Mouse (Mus musculus): Measurements from ENCODE around the gene Prg3.

The Prg3 gene

DNA sequence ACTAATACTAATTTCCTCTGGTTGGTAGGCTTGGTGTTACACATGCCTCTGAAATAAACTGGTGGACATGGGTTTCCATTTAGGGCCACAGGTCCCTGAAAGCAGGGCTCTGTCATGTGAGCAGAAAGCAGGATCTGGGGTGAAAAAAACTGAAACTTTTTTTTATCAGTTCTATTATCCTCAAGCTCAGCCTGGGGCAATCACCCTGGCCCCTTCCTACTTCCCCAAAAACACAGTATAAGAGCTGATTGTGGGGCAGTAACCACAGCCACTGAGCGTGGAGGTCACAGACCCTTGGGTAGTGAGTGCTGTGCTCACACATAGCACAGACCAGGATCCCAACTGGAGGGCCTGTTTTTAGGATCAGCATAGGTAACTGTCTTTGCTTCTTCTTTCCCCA is at the start of gene Prg3:
Gene Prg3, plus strand, starts transcription at position 286 of the 400 bp plus-strand sequence.
- no peak for DNase-seq (ENCODE audit: low read depth)

GRCm38 (mm10) chr2:84938249-84938946 is 49.6 kb upstream of the Prg3 start:
- DNase-seq (ENCODE audit: low read depth) = peak; percentile 18

GRCm38 (mm10) chr2:84939306-84939705 is 48.7 kb upstream of the Prg3 start:
- DNase-seq (ENCODE audit: low read depth) = no peak

GRCm38 (mm10) chr2:84939711-84940110 is 48.3 kb upstream of the Prg3 start:
- DNase-seq (ENCODE audit: low read depth) = no peak

DNA sequence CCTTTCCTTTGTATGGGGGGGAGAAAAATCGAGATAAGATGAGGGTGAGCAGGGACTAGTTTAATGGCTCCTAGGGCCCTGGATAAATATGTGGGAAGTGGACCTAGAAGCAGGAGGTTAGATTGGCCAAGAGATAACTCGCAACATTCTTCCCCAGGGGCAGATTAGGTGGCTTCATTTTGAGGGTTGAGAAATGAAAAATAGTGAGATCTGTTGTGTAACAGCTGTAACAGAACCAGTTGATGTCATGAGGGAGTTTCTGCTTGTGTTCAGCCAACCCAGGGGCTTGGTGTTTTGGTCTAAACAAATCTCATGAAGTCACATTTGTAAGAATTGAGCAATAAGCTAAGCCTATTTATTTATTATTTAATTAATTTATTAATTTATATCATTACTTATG is 46.7 kb upstream of the Prg3 start:
- no peak for DNase-seq (ENCODE audit: low read depth)

DNA sequence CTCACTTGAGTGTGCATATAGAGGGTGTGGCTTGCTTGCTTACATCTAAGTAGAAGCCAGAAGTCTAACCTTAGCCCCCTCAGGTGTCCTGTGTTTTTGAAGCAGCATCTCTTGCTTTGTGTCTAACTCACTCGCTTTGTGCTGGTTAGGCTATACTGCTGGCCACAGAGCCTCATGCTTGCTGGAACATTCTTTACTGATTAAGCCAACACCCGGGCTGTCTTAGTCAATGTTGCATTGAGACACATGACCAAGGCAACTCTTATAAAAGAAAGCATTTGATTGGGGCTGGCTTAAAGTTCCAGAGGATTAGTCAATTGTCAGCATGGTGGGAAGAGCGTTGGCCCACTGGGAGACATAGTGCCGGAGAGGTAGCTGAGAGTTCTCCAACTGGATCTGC is 46.2 kb upstream of the Prg3 start:
- no peak for DNase-seq (ENCODE audit: low read depth)

- DNase-seq (ENCODE audit: low read depth) = no peak
Observed at GRCm38 (mm10) chr2:84947154-84947771, 40.8 kb upstream of the Prg3 start.

GRCm38 (mm10) chr2:84948252-84948651 is 39.8 kb upstream of the Prg3 start:
- DNase-seq (ENCODE audit: low read depth) = no peak

GRCm38 (mm10) chr2:84948721-84949120 is 39.3 kb upstream of the Prg3 start:
- DNase-seq (ENCODE audit: low read depth) = no peak

- no peak for DNase-seq (ENCODE audit: low read depth)
Observed at GRCm38 (mm10) chr2:84951027-84951426, 37.0 kb upstream of the Prg3 start.

DNA sequence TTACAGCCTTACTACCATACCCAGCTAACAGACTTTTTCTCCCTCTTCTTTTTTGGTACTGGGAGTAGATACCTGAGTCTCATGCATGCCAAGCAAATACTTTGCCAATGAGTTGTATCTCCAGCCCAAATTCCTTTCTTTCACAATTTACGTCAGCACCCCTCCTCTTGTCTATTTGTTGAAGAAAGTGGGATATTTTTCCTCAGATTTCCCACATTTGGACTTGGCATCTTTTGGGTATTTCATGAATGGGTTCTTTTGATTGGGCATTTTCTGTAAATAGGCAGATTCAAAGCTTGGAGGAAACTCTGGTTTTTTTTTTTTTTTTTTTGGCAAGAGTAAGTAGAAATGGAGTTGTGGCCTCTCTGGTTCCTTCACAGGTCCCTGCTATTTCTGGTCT is 35.8 kb upstream of the Prg3 start:
- DNase-seq (ENCODE audit: low read depth) = no peak

GRCm38 (mm10) chr2:84952693-84953092 is 35.3 kb upstream of the Prg3 start:
- no peak for DNase-seq (ENCODE audit: low read depth)

- DNase-seq (ENCODE audit: low read depth) = no peak
Observed at GRCm38 (mm10) chr2:84955435-84955834, 32.6 kb upstream of the Prg3 start.

GRCm38 (mm10) chr2:84956274-84956673 is 31.7 kb upstream of the Prg3 start:
- DNase-seq (ENCODE audit: low read depth) = peak; percentile 45

DNA sequence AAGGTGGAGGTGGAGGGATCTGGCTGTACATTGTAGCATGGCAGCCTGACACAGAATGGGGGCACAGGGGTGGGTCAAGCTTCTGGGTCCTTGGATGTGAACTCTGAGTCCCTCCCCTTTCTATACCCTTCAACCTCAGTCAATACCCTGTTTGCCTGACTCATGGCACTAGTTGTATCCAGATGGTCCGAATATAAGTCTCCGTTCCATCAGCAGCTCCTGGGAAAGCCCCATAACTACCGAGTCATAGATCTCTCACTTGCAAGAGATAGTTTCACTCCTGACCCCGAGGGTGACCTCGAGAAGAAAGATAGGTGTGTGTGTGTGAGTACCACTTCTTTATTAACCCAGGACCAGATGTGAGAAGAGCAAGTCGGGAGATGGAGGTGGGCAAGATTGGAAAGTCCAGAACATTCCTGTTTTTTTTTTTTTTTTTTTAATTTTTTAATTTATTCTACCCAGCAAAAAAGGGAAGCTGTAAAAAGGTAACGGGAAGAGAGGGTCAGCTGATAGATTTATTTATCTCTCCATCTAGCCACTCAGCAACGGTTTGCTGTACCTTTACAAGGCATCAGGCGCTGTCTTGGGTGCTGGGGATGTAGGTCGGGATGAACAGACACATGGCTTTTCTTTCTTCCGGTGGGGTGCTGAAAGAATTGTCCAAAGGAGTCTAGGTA is 29.3 kb upstream of the Prg3 start:
- DNase-seq (ENCODE audit: low read depth) = no peak

GRCm38 (mm10) chr2:84961300-84961699 is 26.7 kb upstream of the Prg3 start:
- DNase-seq (ENCODE audit: low read depth) = no peak

DNA sequence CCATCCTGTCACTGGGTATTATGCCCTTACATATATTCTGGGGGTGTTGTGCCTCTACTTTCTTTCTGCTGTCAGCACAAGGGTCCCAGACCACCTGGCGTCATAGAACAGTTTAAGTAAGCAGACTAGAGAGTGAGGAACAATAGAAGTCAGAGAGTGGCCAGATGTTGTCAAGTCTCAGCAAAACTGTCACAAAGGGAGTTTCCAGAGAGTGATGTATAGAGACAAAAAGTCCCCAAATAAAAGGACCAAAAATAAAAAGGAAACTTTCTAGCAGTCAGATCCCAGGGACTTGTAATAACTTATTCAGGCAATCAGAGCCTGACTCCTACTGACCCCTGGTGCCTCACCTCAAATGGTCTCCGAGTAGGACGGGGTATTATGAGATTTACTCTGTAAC is 26.1 kb upstream of the Prg3 start:
- DNase-seq (ENCODE audit: low read depth) = no peak

GRCm38 (mm10) chr2:84962906-84963507 is 25.0 kb upstream of the Prg3 start:
- no peak for DNase-seq (ENCODE audit: low read depth)

- no peak for DNase-seq (ENCODE audit: low read depth)
Observed at GRCm38 (mm10) chr2:84964111-84964801, 23.8 kb upstream of the Prg3 start.

DNA sequence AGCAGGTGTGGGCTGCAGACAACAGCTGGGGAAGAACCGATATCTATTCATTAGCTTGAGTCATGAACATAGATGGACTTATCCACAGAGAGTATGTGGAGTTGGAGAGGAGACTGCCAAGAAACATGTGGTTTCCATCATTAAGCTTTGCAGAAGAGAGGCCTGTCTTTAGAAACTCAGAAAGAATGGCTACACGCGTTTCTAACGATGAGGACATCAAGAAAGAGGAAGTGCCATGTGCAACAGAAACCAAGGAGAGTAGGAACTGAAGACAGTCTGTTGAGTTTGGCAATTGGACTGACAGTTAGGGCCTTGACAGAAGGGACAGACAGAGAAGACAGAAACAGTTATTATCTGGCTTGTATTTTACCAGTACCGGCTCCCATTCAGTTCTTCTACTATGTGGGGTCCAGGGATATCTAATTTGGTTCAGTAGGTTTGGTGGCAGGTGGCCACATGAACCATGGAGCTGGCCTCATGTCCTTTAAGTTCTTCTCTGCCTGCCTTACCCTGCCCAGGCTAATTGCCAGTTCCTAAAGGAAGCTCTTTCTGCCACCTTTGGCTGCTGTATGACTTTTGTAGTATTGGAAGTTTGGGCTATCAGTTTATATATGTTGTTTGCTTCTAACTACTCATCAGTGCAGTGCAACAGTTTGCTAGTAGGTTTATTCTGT is 20.6 kb upstream of the Prg3 start:
- DNase-seq (ENCODE audit: low read depth) = no peak

GRCm38 (mm10) chr2:84975580-84975979 is 12.4 kb upstream of the Prg3 start:
- DNase-seq (ENCODE audit: low read depth) = no peak

GRCm38 (mm10) chr2:84980188-84980587 is 7.8 kb upstream of the Prg3 start, which contains the start of gene Prg2:
Gene Prg2, plus strand, starts transcription at chr2:84980461.
- DNase-seq (ENCODE audit: low read depth) = no peak

All from naive thymus-derived CD4-positive, alpha-beta T cell, adult 2 months (primary cell).